Mouse (Mus musculus) right cerebral cortex, postnatal 4 days (tissue): ENCODE measurements at regions not wholly inside any gene's neighbourhood (a gene's known extent, or its start where the extent isn't known, plus 50 kb on each side); places are given as distances from the start of the nearest gene placed in this dataset.

Source experiments
- DNase-seq: peaks from one replicate; pipeline ENCODE4 v3.0.0-alpha.2; 2022

DNA sequence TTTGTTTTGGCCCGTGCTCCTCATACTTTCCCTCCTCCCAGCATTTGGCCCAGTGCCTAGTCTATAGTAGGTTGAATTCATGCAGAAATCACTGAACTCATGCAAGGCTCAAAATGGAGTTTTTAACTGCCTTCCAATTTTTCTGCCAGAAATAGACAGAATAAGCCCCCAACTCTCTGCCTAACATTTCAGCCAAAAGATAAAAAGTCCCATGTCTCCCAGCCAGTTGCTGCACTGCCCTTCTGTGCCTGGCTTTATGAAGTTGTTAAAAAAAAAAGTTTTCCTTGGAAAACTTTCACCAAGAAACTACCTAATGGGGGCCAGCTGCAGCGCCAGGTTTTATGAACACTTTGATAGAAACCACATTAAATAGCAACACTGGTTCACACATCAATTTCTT, 222.0 kb downstream of the Zic3 start:
- DNase-seq = no peak

DNA sequence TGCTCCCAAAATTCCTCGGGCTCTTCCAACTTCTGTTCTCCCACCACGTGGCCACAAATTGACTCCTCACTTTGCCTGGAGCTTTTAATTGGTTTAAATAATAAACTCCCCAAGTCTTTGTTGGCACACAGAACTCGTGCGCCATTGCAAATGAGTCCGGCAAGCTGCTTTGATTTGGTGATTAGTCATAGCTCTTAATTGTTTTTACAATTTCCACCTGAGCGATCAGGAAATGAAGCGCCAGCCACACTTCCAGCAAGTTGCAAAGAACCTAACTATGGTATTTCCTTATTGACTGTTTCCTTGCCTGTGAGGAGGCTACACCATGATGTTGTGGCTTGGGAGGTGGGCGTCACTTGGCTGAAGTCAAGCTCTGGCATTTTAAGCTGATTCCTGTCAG, 233.5 kb downstream of the Zic3 start:
- no peak for DNase-seq

DNA sequence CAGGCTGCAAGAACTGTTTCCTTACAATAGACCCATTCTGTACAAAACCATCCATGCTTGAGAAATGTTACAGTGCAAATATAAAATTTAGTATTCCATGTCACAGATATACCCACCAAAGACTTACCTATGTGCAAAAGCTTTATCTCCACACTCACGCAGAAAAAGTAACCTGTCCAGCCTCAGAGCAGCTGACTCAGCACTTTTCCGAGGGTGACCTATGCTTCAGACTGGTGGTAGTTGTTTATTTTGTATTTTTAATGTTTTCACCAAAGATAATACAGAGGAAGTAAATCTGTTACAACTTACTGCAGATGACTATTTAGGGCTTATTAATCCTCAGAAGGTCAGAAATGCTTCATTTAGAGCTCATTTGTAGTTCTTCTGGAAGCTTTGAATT, 260.4 kb downstream of the Zic3 start:
- no peak for DNase-seq

DNA sequence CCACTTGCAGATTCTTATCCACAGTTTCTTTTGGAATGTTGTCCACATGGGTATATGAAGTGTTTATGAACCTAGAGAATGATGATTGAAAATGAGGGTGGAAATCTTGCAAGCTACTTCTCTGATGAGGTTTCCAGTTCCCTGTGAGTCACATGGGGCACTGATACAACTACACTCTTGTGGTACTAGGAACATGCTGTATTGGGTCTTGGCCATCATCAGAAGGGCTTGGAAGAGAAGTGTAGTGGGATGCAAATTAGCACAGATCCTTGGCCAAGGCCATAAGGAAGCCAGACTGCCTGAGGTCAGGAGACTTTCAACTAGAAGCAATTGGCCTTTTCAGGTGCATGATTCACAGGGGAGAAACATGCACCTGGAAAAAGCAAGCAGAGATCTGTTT, 300.3 kb downstream of the Zic3 start:
- DNase-seq = no peak

DNA sequence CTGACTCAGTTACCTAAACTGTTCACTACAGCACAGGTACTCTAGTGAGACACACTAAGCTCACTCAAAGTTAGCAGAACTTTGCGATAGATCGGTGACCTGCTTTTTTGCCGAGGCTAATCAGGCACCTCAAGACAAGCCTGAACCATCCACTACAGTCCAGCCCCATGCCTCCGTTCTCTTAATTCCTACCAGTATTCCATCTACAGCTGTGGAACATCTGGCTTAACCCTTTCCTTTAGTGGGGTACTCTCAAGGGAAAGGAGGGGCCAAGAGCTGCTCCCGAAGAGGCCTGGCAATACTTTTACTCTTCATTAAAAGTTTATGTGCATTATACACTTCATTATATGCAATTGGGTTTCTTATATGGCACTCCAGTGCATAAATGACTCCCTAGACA, 329.1 kb downstream of the Zic3 start:
- no peak for DNase-seq

DNA sequence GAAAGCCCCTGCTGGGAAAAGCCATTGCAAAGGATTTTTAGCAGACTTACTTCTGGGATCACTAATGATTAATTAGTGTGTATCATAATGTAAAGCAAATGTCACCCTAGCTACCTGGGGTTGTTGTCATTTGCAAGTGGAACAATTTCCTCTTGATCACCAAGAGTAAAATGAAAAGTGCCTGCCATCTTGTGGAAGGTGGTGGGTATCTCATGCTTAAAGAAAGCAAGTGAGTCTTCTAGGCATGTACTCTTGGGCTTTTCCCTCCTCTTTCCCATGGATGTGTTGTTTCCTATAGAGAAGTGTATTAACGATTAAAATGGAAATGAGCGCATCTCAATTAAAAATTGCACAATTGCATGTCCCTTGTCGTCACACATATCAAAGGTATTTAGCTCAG, 355.4 kb downstream of the Zic3 start:
- DNase-seq = peak; percentile 2
